Mouse (Mus musculus) monocyte, adult 5-6 weeks (primary cell): ENCODE results near the gene Tfe3. TPM values are rescaled to one million over a fixed set of nuclear protein-coding genes. Genes with fewer than 3 reads are reported as not detected.
"Not testable (repeated sequence)": the region's sequence is repeated elsewhere in the genome, so short reads cannot be mapped to it uniquely, and the experiment has no call there.

Experiments
- ATAC-seq: fragments of 153-309, 156-312 bp; replicated peaks from 2 replicates; pipeline ENCODE4 v1.8.0; 2017; ENCODE audit warnings: mild to moderate bottlenecking; ENCODE audit not compliant: low TSS enrichment, insufficient number of reproducible peaks, severe bottlenecking, poor library complexity, low FRiP score
- total RNA-seq: library from RNA; stranded (forward); fragments of 200-1000, 200-491, 200-594 nt; gene quantifications from 3 replicates; pipeline ENCODE4 v1.2.3, GENCODE M21; 2017

Tfe3 gene
- total RNA-seq, 1 experiment from 2014 or later: 20.8 TPM

DNA sequence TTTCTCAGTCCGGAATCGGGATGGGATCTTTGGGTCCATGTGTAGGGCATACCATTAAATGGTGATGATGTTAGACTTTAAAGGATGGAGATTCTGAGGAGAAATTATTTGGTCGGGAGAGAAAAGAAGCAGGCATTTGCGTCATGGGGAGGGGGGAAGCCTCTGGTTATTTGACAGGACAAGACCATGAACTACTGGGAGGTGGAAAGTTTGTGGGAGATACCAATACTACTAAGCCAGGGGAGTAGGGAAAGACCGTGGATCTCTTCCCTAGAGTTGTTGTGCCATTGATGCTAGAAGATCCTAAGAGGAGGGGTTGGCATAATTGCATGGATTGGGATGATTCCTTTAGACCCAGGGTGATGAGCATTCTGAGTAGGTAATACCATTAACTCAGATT lies 27.9 kb downstream of the Tfe3 start:
- no peak for ATAC-seq

DNA sequence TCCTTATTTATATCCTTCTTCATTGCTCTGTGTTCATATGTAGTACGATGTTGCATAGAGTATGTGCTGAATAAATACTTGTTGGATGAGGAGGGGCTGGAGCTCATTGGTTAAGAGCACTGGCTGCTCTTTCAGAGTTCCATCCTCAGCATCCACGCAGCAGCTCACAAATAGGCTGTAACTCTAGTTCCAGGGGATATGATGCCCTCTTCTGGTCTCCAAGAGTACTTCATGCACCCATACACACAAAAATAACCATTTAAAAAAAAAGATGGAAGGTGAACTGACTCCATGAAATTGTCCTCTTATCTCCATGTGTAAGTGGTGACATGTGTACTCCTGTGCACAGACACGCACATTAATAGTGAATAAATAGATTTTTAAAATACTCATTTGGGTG lies 31.0 kb downstream of the Tfe3 start:
- 0 out of 2 replicates have a peak, but pooled peaks have one; percentile 49 for ATAC-seq

DNA sequence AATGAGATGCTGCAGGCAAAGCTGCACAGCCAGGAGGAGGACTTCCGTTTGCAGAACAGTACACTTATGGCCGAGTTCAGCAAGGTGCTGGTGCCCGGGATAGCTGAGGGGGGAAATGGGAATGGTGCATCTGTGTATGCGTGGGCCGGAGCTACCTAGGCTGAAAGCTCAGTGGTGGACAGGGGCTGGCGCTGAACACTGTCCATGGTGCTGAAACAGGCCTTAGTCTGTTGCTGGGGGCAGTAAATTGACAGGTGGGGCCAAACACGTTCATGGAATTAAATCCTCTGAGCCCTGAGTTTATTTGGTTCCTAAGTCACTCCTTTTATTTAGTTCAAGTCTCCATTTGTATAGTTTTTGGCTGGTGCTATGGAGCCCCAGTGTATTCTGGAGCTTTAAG lies 32.7 kb downstream of the Tfe3 start:
- no peak for ATAC-seq

GRCm38 (mm10) chrX:7797327-7797726 lies 35.0 kb downstream of the Tfe3 start:
- no peak for ATAC-seq

DNA sequence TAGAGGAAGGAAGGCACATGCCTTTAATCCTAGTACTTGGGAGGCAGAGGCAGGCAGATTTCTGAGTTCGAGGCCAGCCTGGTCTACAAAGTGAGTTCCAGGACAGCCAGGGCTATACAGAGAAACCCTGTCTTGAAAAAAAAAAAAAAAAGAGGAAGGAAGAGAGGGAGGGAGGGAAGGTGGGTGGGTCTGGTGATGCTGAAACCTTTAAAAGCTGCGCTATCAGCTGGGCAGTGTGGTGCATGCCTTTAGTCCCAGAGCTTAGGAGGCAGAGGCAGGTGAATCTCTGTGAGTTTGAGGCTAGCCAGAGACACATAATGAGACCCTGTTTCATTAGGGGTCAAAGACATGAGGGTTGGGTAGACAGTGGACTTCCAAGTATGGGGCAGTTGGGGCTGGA lies 39.8 kb downstream of the Tfe3 start:
- not testable (repeated sequence) for ATAC-seq

DNA sequence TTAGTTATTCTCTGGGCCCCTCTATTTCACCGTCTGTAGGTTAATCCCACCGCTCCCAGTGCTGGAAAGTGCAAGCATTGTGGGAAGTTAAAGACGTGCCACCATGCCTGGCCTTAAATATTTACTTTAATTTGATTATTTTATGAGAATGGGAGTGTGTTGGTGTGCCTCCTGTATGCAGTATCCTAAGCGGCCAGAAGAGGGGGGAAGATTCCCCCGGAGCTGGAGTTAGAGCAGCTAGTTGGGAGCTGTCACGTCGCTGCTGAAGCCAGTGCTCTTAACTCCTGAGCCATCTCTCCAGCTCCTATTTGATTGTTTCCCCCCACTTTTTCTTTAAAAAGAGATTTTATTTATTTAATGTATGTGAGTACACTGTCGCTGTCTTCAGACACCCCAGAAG lies 52.7 kb downstream of the Tfe3 start:
- not testable (repeated sequence) for ATAC-seq

- no peak for ATAC-seq
Observed at GRCm38 (mm10) chrX:7821865-7822779, 59.8 kb downstream of the Tfe3 start, which contains the start of gene Kcnd1. Kcnd1 (plus strand) TSS chrX:7822289.

Other genes with a start within 250 kb of the Tfe3 start
- 0.68 TPM in 1 of 3 replicates, not detected in the others for gene Foxp3, start 188.9 kb upstream of the Tfe3 start, total RNA-seq
- 0.85 to 3.4 TPM in 2 of 3 replicates, not detected in the other for gene Ppp1r3f, start 188.3 kb upstream of the Tfe3 start, total RNA-seq
- gene Ccdc22, start 157.0 kb upstream of the Tfe3 start, total RNA-seq: 10.1 to 16.2 TPM (median 15.0 TPM) in 3 replicates
- 0.10 TPM in 1 of 3 replicates, not detected in the others for gene Cacna1f, start 155.5 kb upstream of the Tfe3 start, total RNA-seq
- gene Syp, start 124.1 kb upstream of the Tfe3 start, total RNA-seq: 1.7 to 5.0 TPM in 2 of 3 replicates, not detected in the other
- 8.0 to 14.9 TPM (median 10.3 TPM) in 3 replicates for gene Prickle3, start 105.3 kb upstream of the Tfe3 start, total RNA-seq
- 38.4 to 68.2 TPM (median 39.7 TPM) in 3 replicates for gene Plp2, start 91.2 kb upstream of the Tfe3 start, total RNA-seq
- not detected in 3 replicates for gene Magix, start 81.3 kb upstream of the Tfe3 start, total RNA-seq
- 46.2 to 57.8 TPM (median 57.1 TPM) in 3 replicates for gene Gpkow, start 65.4 kb upstream of the Tfe3 start, total RNA-seq
- 27.2 to 41.6 TPM (median 36.4 TPM) in 3 replicates for gene Wdr45, start 48.2 kb upstream of the Tfe3 start, total RNA-seq
- gene Gm45208, start 40.3 kb upstream of the Tfe3 start, total RNA-seq: 0.75 TPM in 1 of 3 replicates, not detected in the others
- 6.3 to 9.0 TPM (median 6.8 TPM) in 3 replicates for gene Praf2, start 34.1 kb upstream of the Tfe3 start, total RNA-seq
- not detected in 3 replicates for gene Ccdc120, start 11.7 kb upstream of the Tfe3 start, total RNA-seq
- gene Gripap1, start 27.2 kb downstream of the Tfe3 start, total RNA-seq: 67.2 to 156 TPM (median 123 TPM) in 3 replicates
- 1.3 TPM in 1 of 3 replicates, not detected in the others for gene Kcnd1, start 59.7 kb downstream of the Tfe3 start, total RNA-seq
- 79.5 to 120 TPM (median 107 TPM) in 3 replicates for gene Otud5, start 78.8 kb downstream of the Tfe3 start, total RNA-seq
- 3.0 to 9.9 TPM (median 3.6 TPM) in 3 replicates for gene Pim2, start 115.7 kb downstream of the Tfe3 start, total RNA-seq
- 7.9 to 18.1 TPM (median 15.9 TPM) in 3 replicates for gene Slc35a2, start 121.5 kb downstream of the Tfe3 start, total RNA-seq
- 119 to 165 TPM (median 164 TPM) in 3 replicates for gene Pqbp1, start 136.7 kb downstream of the Tfe3 start, total RNA-seq
- 12.0 to 33.0 TPM (median 21.2 TPM) in 3 replicates for gene Timm17b, start 136.8 kb downstream of the Tfe3 start, total RNA-seq
- gene Gm10491, start 145.3 kb downstream of the Tfe3 start, total RNA-seq: not detected in 3 replicates
- gene Gm10490, start 147.0 kb downstream of the Tfe3 start, total RNA-seq: not detected in 3 replicates
- not detected in 3 replicates for gene Pcsk1n, start 157.3 kb downstream of the Tfe3 start, total RNA-seq
- not detected in 3 replicates for gene Eras, start 166.0 kb downstream of the Tfe3 start, total RNA-seq
- 3.3 to 4.6 TPM (median 4.1 TPM) in 3 replicates for gene Hdac6, start 185.3 kb downstream of the Tfe3 start, total RNA-seq
- 1.4 to 17.9 TPM (median 3.3 TPM) in 3 replicates for gene Gata1, start 215.5 kb downstream of the Tfe3 start, total RNA-seq